Mouse (Mus musculus): ENCODE results near the gene Tead4.

- TF ChIP-seq CTCF (IDR thresholded peaks at IDR 0.05; ENCODE audit: low read depth, low read length) (no peak), TAL1 (conservative IDR thresholded peaks at IDR 0.05; ENCODE audit: low read depth, low read length) (no peak), POLR2AphosphoS5 (IDR thresholded peaks at IDR 0.05; ENCODE audit: insufficient replicate concordance, low read depth, low read length) (no peak)
These were observed 50.0 kb downstream of the Tead4 start for GRCm38 (mm10) chr6:128250596-128250995.

All from G1E (cell line).